Mouse (Mus musculus) T-helper 1 cell (primary cell): ENCODE data around the gene Eno2.
"Not testable (repeated sequence)": the region's sequence is repeated elsewhere in the genome, so short reads cannot be mapped to it uniquely, and the experiment has no call there.

Experiments
- in situ Hi-C: fragments of 300-600 bp; cut with MboI, MseI; formaldehyde crosslinking; loops from one replicate; pipeline ENCODE4 v1.15.1; 2025; ENCODE audit warnings: high pct_unique_total_duplicates

Eno2 gene

DNA sequence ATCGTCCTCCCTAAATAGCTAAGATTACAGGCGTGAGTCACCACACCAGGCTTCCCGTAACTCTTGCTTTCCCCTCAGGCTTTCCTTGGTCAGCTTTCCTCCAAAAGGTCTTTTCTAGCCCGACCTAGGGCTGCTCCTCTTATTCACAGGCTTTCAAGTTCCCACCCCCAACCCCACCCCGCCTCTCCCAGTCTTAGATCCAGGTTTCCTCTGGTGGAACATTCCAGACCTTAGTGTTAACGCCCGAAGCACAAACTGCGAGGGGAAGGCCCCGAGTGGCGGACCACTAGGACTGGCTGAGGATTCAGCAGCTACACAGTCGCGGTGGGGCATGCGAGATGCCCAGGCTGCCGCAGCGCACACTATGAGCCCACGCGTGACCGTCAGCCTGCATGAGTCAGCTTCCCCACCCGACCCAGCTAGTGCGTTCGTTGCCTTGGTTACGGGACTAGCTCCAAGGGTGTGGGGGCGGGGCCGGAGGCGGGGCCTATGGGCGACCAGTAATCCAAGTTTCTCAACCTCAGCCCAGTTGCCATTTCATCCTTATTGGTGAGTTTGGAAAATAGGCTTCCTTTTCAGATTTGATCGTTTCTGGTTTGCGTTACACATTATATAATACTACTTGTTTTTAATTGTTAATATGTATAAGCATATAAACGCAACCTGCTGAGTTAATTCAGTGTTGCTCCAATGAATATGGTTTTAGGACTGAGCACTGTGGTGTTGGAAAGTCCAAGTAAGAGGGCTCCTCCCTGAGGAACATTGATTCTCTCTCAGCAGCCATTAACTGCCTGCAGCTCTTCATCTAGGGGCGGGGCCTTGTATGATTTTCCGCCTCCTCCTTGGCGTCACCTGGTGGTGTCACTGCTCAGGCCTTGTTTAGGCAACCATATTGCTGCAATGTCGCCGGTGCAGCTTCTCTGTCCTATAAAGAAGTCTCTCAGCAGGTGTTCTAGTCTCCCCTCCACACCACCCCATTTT is 36.2 kb upstream of the Eno2 start:
- in situ Hi-C loops, result no loop called here

DNA sequence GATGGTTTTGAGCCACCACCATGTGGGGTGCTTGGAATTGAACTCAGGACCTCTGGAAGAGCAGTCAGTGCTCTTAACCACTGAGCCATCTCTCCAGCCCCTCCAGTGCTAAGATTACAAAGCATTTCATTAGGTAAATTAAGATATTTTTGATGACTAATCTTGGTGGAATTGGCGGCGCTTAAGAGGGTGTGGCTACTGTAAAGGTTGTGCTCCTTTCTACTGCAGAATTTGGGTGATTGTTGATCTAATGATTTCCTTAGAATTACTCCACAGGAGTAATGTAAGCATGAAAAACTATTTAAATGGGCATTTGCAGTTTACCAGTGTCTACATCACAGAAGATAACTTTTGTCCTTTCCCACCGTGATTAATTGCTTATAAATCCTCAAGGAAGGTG is 34.9 kb upstream of the Eno2 start:
- in situ Hi-C loops, result no loop called here

DNA sequence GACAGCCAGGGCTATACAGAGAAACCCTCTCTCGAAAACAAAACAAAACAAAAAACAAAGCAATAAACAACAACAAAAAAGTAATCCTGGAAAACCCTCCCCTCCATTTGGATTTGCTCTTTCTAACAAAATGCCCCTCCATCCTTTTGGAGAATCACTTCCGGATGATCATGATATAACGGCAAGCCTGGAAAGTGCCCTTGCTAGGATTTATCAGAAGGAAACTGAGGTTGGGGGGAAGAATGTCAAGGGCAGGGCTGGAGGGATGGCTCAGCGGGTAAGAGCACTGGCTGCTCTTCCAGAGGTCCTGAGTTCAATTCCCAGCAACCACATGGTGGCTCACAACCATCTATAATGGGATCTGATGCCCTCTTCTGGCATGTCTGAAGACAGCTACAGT is 34.2 kb upstream of the Eno2 start:
- in situ Hi-C loops, result not testable (repeated sequence)

DNA sequence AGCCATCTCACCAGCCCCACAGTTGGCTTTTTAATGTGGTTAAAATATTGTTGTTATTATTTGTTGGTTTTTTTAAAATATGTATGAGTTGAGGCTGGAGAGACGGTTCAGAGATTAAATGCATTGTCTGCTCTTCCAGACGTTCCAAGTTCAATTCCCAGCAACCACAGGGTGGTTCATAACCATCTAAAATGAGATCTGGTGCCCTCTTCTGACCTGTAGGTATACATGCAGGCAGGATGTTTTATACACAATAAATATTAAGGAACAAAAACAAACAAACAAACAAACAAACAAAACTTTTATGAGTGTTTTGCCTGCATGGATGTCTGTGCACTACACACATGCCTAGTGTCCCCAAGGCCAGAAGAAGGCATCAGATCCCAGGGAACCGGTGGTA is 33.6 kb upstream of the Eno2 start:
- in situ Hi-C loops, result no loop called here

DNA sequence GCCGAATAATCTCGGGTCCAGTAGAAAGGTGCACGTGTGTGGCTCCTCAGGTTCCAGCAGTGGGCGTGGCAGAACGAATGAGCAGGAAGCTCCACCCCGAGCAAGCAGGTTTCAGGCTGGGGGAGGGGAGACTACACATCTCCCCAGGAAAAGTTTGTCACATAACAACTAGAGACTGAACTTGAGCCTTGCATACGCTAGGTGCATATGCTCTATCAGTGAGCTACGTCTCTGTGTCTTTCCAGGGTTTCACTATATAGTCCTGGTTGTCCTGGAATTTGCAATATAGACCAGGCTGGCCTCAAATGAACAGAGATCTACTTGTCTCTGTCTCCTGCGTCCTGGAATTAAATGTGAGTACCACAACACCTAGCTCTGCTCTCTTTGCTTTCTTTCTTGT is 32.9 kb upstream of the Eno2 start:
- in situ Hi-C loops, result not testable (repeated sequence)

DNA sequence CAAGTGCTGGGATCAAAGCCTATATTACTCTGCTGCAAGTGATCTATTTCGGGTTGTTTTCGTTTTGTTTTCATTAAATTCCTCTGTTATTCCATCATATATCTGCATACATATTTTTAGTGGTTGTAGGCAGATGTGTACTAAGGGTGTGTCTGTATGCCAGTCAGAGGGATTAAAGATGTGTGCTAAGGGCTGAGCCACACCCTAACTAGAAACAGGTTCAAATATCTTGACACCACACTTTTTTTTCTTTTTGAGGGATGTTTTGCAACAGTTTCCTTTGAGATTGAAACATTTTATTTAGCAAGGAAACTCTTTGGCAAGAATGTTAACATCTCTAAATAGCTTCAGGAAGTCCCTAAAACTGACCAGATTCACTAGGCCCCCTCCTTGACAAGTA is 26.7 kb upstream of the Eno2 start:
- in situ Hi-C loops, result no loop called here

DNA sequence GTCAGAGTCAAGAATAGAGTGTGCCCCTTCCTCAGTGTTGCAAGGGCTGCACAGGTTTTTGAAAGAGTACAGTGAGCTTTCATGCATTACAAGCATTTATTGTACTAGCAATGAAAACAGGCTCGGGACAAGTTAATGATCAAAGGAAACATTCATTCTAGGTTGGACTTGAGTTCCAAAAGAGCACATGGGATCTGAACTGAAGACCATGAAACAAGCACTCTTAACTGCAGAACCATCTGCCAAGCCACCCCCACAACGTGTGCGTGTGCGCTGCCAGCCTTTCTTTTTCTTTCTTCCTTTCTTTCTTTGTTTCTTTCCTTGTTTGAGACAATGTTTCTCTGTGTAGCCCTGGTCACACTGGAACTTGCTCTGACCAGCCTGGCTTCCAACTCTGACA is 26.3 kb upstream of the Eno2 start:
- in situ Hi-C loops, result no loop called here

DNA sequence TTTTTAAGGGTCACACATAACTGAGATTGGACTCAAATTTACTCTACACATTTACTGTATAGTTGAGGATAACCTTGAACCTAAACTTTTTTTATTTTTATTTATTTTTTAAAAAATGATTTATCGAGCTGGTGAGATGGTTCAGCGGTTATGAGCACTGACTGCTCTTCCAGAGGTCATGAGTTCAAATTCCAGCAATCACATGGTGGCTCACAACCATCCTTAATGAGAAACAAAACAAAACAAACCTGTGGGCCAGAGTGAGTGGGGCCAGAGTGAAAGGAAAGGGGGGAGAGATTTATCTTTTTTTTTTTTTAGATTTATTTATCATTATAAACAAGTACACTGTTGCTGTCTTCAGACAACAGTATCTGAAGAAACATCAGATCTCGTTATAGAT is 22.4 kb upstream of the Eno2 start:
- in situ Hi-C loops, result no loop called here

DNA sequence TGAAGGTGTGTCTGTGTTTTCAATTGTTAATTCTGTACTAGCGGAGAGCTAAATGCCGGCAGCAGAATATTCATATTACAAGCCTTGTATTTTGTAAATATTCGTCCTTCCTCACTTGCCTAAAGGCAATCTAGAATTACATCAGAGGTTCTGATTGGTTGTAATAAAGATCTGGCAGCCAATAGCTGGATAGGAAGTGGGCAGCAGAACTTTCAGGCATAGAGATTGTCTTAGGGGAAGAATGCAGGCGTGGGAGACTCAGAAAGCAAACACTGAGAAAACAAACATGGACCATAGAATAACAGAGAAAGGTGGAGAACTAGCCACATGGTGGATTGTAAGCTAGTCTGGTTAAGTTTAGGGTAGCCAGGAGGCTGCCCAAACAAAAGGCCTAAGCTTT is 20.6 kb upstream of the Eno2 start:
- in situ Hi-C loops, result no loop called here

DNA sequence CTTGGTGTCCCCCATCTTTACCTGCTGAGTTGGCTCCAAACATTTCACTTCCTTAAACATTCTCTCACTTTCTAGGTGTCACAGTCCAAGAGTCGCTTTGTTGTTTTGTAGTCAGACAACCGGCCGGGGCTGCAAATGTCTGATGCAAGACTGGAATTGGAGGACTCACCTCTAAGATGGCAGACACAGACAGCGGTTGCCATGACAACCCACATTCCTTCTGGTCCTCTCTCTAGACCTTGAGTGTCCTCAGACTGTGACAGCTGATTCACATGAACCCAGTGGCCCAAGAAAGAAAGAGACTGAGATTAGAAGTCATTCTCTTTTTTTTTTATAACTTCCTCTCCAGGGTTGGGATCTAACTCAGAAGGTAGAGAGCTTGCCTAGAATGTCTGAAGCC is 20.0 kb upstream of the Eno2 start:
- in situ Hi-C loops, result no loop called here

DNA sequence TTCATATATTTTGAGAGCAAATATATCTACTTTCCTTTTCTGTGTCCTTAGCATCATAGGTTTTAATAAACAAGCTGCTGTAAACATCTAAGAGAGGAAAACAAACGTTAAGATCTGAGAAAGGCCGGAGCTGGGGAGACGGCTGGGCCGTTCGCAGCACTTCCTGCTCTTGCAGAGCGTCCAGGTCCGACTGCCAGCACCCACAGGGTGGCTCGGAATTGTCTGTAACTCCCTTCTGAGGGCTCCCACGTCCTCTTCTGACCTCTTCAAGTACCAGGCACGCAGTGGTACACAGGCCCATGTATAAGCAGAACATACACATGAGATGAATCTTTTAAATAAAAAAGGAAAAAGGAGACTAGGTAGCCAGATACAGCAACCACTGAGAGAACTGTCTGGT is 18.2 kb upstream of the Eno2 start:
- in situ Hi-C loops, result no loop called here

DNA sequence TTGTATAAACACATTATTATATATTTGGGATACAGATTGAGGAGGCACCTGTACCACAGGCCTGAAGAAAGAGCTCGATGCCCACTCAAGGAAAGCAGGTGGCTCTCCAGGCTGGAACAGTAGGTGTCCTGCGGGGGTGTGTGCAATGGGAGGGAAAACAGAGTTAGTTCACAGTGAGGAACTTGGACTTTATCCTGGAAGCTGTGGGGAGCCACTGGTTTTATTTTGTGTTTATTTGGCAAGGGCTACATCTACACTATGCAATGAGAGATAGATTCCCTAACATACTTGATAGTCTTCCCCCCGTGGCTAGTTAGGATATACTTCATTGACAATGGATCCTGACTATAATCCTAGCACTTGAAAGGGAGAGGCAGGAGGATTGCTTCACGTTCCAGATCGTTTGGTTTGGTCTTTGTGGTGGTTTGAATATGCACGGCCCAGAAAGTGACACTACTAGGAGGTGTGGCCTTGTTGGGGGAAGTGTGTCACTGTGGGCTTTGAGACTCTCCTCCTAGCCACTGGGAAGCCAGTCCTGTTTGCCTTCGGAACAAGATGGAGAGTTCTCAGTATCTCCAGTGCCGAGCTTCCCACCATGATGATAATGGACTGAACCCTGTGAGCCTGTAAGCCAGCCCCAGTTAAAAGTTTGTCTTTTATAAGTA is 17.4 kb upstream of the Eno2 start:
- in situ Hi-C loops, result no loop called here

DNA sequence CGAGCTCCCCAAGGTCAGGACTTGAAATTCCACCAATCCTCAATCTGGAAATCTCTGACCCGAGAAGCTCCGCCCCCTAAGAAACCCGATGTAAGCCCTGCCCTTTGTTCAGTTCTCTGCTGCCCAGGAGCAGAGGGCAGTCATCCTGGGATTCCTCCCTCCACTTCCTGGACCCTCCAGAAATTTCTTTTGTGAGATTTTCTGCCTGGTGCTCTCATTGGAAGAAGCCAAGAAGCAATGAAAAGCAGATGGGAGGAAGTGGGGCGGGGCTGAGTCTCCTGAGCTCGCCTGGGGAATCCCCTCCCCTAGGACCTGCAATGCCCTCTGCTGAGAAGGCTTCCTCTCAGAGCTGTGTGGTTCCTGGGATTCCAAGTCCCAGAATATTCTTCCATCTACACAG is 13.0 kb upstream of the Eno2 start:
- in situ Hi-C loops, result no loop called here

DNA sequence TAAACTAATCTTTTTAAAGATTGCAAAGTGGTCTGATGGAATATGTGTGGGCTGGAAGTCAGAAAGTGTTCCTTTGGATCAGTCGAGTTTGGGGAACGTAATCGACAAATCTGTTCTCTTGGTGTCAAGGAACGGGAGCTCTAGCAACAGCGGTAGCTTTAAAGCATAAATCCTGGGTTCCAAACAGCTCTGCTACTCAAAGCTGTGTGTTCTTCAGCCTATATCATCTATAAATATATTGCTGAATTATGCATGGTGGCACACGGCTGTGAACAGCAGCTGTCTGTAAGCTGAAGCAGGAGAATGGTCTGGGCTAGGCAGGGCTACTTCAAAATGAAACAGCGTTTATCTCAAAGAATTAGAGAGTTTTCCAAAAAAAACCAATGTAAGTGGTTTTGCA is 11.4 kb upstream of the Eno2 start:
- in situ Hi-C loops, result no loop called here

DNA sequence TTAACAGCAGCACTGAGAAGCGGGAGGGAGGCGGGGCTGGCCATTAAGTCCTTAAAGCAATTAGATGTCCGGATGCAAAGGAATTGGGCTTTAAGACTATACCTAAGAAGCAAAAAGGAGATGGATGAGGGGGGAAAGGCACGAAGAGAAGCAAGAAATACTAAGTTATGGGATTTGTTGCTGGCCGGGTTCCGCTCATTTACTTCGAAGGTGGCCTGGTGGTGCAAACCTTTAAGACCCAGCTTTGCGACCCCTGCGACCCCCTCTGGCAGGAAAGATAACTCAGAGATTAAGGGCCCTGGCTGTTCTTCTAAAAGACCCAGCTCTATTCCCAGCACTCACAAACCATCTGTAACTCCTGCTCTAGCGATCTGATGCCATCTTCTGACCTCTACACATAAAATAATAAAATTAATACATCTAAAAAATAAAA is 10.5 kb upstream of the Eno2 start:
- in situ Hi-C loops, result no loop called here

DNA sequence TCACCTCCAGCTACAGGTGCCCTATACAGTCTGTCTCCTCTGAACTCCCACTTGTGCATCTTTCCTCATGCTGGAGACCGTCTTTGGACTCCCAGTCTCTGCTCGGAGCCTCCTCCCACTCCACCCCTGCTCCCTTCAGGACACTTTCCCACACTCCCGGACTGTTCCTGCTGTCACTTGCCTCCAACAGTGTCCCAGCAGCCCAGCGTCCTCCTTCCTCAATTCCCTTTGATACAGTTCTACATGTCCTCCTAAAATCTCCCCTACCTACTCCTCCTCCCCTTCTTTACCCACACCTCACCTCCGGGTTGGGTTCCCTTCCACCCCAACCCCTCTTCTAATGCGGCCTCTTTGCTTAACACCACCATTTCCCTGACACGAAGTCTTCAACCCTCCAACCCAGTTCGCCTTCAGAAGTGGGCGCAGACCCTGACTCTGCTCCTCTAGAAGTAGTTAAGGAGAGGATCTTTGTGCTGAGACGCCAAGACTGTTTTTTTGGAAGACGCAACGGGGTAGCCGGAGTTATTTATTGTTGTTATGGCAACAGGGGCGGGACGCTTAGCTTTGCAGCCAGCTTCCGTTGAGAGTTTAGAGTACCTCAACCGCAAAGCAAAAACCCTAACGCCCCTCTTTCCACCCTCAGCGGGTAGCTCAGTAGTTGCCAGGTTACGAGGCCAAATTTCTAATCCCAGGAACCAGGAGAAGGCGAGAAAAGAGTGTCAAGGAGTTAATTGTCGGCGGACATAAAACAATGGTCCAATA is 9.9 kb upstream of the Eno2 start, which contains the start of gene Lrrc23:
Gene Lrrc23, minus strand, starts transcription at position 506 of the 762 bp plus-strand sequence.
- in situ Hi-C loops, result no loop called here

DNA sequence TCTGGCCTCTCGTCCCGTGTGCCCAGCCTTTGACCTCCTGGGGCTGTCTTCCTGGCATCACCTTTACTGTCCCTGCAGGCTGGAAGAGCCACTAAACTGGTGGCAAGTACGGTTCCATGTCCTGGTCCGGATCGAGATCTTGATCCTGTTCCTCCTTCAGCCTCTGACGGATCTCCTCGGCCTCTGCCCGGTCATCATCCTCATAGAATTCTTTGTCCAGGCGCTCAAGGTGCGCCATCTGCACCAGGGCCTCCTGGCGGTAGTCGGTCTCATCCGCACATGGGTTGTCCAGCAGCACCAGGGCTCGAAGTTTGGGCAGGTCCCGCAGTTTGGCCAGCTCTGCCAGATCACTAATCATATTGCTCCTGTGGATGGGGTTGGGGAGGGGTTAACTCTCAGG is 1.0 kb upstream of the Eno2 start:
- in situ Hi-C loops, result no loop called here

DNA sequence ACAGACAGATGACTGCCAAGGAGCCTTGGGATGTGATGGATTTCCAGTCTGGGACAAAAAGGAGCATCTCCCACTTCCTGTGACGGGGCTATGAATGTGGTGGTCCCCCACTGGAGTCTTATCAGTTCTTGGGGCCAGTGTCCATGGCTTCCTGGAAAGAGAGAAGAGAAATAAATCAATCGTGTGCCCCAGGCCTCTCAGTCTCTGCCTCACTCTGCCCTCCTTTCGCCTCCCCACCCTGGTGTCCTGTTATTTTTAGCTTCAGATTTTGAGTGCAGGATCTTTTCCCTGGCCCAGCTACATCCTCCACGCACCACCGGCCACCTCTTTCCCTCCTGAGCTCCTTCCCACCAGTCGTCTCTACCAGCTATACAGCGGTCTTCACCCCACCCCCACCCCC is 540 bp upstream of the Eno2 start:
- in situ Hi-C loops, result no loop called here

DNA sequence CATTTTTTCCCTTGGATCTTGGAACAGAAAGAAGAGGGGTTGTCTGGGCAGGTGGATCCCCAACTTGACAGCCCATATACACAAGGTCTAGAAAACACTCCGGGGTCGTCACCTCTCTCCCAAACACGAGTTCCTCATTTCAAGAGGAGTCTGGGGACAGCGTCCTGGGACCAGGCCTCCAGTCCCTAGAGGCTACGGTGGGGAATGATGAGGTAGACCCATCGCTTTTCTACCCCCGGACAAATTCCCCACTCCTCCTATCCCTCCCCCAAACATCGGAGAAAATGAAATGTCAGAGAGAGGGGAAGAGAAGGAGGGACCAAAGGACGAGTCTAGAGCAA is 799 bp downstream of the Eno2 start:
- in situ Hi-C loops, result loop anchor here (10.0 kb wide), 1 partner anchor 264 kb away; no protein-coding TSS in a partner anchor

DNA sequence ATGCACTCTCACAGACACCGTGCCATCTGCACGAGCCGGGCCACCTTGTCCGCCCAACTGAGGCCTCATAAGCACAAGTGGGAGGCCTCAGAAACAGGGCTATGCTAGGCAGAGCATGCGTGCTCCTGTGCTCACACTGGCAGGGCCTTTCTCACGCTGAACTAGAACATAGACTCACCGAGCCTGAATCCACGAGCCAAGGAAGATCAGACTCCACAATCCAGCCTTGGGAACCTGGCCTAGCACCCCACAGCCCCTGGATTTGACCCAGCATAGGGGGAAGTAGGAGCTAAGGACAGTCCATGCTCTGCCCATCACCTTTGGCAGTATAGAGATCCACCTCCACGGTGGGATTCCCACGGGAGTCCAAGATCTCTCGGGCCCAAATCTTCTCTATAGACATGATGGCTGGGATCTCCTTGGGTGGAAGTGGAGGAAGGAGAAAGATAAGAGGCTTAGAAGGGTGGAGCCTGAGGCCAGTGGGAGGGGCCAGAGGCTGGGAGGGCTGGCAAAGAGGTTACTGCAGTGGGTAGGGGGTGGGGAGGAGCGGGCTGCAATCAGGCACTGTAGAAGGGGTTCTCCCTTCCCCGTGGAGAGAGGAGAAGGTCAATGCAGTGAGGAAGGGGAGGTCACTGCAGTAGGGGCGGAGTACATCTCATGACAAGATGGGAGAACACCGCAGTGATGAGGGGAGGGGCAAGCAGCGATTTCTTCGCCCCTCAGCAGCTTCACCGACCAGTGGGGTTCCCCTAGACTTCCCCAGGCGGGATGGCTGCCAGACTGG is 1.4 kb downstream of the Eno2 start:
- in situ Hi-C loops, result loop anchor here (10.0 kb wide), 1 partner anchor 263 kb away; no protein-coding TSS in a partner anchor

DNA sequence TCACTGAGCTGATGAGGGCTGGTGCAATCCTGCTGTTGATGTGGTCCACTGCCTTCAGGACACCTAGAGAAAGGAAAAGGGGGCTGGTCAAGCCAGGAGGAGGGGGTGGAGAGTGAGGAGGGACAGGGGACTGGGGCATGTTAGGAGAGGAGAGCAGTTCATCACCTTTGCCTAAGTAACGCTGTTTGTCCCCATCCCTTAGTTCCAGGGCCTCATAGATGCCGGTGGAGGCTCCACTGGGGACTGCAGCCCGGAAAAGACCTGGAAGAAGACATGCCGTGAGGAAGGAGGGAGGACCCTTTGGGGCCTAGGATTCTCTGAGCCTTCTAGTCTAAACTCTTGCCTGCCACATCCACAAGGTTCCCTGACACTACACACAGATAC is 1.9 kb downstream of the Eno2 start:
- in situ Hi-C loops, result loop anchor here (10.0 kb wide), 1 partner anchor 263 kb away; no protein-coding TSS in a partner anchor
